Mouse (Mus musculus) adrenal gland (tissue): ENCODE data around the gene Atp5d.

ENCODE experiments used
- intact Hi-C: fragments of 180-260 bp; cut with DNase I; formaldehyde crosslinking; loops from one replicate; pipeline ENCODE4 v1.15.1; 2025

Gene Atp5d

GRCm38 (mm10) chr10:80151211-80152034 lies 13.0 kb downstream of the Atp5d start:
- intact Hi-C loops = no loop called here

- intact Hi-C loops = no loop called here
Observed at GRCm38 (mm10) chr10:80152071-80152872, 13.8 kb downstream of the Atp5d start.

- intact Hi-C loops = no loop called here
Observed at GRCm38 (mm10) chr10:80152873-80153260, 14.4 kb downstream of the Atp5d start.

GRCm38 (mm10) chr10:80153713-80154112 lies 15.3 kb downstream of the Atp5d start:
- intact Hi-C loops = no loop called here

- intact Hi-C loops = no loop called here
Observed at GRCm38 (mm10) chr10:80154384-80154783, 16.0 kb downstream of the Atp5d start.

- intact Hi-C loops = no loop called here
Observed at GRCm38 (mm10) chr10:80155277-80155676, 16.8 kb downstream of the Atp5d start.

GRCm38 (mm10) chr10:80156002-80156751 lies 17.7 kb downstream of the Atp5d start:
- intact Hi-C loops = no loop called here

GRCm38 (mm10) chr10:80156752-80157053 lies 18.3 kb downstream of the Atp5d start:
- intact Hi-C loops = no loop called here

- intact Hi-C loops = no loop called here
Observed at GRCm38 (mm10) chr10:80157141-80157929, 18.9 kb downstream of the Atp5d start.

- intact Hi-C loops = no loop called here
Observed at GRCm38 (mm10) chr10:80158307-80158986, 20.0 kb downstream of the Atp5d start.

GRCm38 (mm10) chr10:80159021-80159560 lies 20.7 kb downstream of the Atp5d start:
- intact Hi-C loops = no loop called here

GRCm38 (mm10) chr10:80159561-80160454 lies 21.4 kb downstream of the Atp5d start:
- intact Hi-C loops = no loop called here

GRCm38 (mm10) chr10:80160455-80161371 lies 22.3 kb downstream of the Atp5d start:
- intact Hi-C loops = no loop called here

GRCm38 (mm10) chr10:80161522-80162242 lies 23.2 kb downstream of the Atp5d start:
- intact Hi-C loops = no loop called here

- intact Hi-C loops = no loop called here
Observed at GRCm38 (mm10) chr10:80162243-80162608, 23.8 kb downstream of the Atp5d start.

- intact Hi-C loops = no loop called here
Observed at GRCm38 (mm10) chr10:80162716-80163299, 24.4 kb downstream of the Atp5d start.

- intact Hi-C loops = no loop called here
Observed at GRCm38 (mm10) chr10:80163721-80164120, 25.3 kb downstream of the Atp5d start.
